Mouse (Mus musculus) v-Abl transformed pro-B cells (cell line): ENCODE data around the gene Spaca3.

Source experiments
- in situ Hi-C, 2 experiments: fragments of 400-800 bp; cut with MboI; formaldehyde crosslinking; loops; one replicate each; pipeline ENCODE4 v1.15.1; 2025; ENCODE audit not compliant: unreplicated experiment in 2 of 2

The Spaca3 gene

GRCm38 (mm10) chr11:80856827-80857226 is 1.3 kb upstream of the Spaca3 start:
- in situ Hi-C loops = no loop called here

- in situ Hi-C loops = no loop called here
Measured at GRCm38 (mm10) chr11:80862941-80863340, 4.8 kb downstream of the Spaca3 start.

- in situ Hi-C loops = no loop called here
Measured at GRCm38 (mm10) chr11:80868039-80868438, 9.9 kb downstream of the Spaca3 start.

GRCm38 (mm10) chr11:80872509-80873474 is 14.6 kb downstream of the Spaca3 start:
- in situ Hi-C loops = no loop called here

GRCm38 (mm10) chr11:80877131-80877651 is 19.0 kb downstream of the Spaca3 start:
- in situ Hi-C loops = no loop called here

- in situ Hi-C loops = no loop called here
Measured at GRCm38 (mm10) chr11:80878026-80878425, 19.9 kb downstream of the Spaca3 start.

GRCm38 (mm10) chr11:80882229-80882810 is 24.2 kb downstream of the Spaca3 start:
- in situ Hi-C loops = no loop called here

- in situ Hi-C loops = no loop called here
Measured at GRCm38 (mm10) chr11:80884521-80885231, 26.5 kb downstream of the Spaca3 start.

- in situ Hi-C loops = no loop called here
Measured at GRCm38 (mm10) chr11:80886365-80886764, 28.2 kb downstream of the Spaca3 start.

GRCm38 (mm10) chr11:80887021-80887420 is 28.9 kb downstream of the Spaca3 start:
- in situ Hi-C loops = no loop called here

- in situ Hi-C loops = no loop called here
Measured at GRCm38 (mm10) chr11:80889336-80890063, 31.3 kb downstream of the Spaca3 start.

- in situ Hi-C loops = no loop called here
Measured at GRCm38 (mm10) chr11:80895853-80896252, 37.7 kb downstream of the Spaca3 start.

GRCm38 (mm10) chr11:80900555-80900954 is 42.4 kb downstream of the Spaca3 start:
- in situ Hi-C loops = no loop called here

- in situ Hi-C loops = no loop called here
Measured at GRCm38 (mm10) chr11:80902664-80903063, 44.5 kb downstream of the Spaca3 start.

- in situ Hi-C loops = no loop called here
Measured at GRCm38 (mm10) chr11:80903426-80903825, 45.3 kb downstream of the Spaca3 start.

- in situ Hi-C loops = no loop called here
Measured at GRCm38 (mm10) chr11:80904559-80904958, 46.4 kb downstream of the Spaca3 start.

GRCm38 (mm10) chr11:80906456-80906855 is 48.3 kb downstream of the Spaca3 start:
- in situ Hi-C loops = no loop called here

- in situ Hi-C loops = no loop called here
Measured at GRCm38 (mm10) chr11:80907820-80908219, 49.7 kb downstream of the Spaca3 start.

GRCm38 (mm10) chr11:80912721-80913120 is 54.6 kb downstream of the Spaca3 start:
- in situ Hi-C loops = no loop called here

- in situ Hi-C loops = no loop called here
Measured at GRCm38 (mm10) chr11:80913408-80914024, 55.4 kb downstream of the Spaca3 start.
